Mouse (Mus musculus) cerebellum, adult 2 months (tissue): ENCODE data around the gene Mast3.

Experiments
- CTCF ChIP-seq: fragments of 200-500 bp; IDR thresholded peaks from 2 replicates; pipeline ENCODE4 v1.5.1; 2011; ENCODE audit warnings: low read depth, mild to moderate bottlenecking, control low read depth, low read length, moderate library complexity, borderline replicate concordance; ENCODE audit not compliant: insufficient read depth
- POLR2A ChIP-seq: fragments of 200-500 bp; IDR thresholded peaks from 2 replicates; pipeline ENCODE4 v1.6.1; 2011; ENCODE audit warnings: low read length, control low read depth, borderline replicate concordance; ENCODE audit not compliant: insufficient read depth

- no peak for TF ChIP-seq CTCF
- no peak; the same call in 1 of the 2 replicates for TF ChIP-seq POLR2A
Observed at GRCm38 (mm10) chr8:70760775-70761406, 44.0 kb downstream of the Mast3 start, which contains the start of gene Mpv17l2.
